Mouse (Mus musculus): ENCODE measurements around the gene Grap.
"Not testable (repeated sequence)": the region's sequence is repeated elsewhere in the genome, so short reads cannot be mapped to it uniquely, and the experiment has no call there.

The Grap gene

DNA sequence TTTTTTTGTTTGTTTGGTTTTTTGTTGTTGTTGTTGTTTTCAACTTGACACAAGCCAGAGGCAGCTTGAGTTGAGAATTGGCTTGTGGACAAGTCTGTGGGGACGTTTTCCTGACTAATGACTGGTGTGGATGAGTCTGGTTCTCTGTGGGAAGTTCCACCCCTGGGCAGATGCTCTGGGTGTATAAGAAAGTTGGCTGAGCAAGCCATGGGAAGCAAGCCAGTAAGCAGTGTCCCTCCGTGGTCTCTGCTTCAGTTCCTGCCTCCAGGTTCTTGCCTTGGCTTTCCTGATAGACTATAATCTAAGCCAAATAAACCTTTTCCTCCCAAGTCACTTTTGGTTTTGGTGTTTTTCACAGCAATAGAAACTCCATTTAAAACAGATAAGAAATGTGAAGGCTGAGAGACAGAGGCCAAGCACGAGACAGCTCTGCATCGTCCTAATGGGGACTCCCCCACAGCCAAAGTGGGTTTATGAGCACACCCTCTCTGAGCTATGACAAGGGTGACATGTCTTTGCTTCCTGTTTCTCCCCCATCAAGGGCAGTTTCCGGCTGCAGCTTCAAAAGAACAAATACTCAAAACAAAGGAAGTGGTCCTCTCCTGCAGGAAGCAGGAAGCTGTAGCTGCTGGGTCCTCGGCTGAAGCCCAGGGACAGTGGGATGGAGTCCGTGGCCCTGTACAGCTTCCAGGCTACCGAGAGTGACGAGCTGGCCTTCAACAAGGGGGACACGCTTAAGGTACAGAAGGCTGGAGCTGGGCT lies at the start of gene Grap:
Grap (plus strand) TSS at position 580 of the 762 bp plus-strand sequence.
- no peak for DNase-seq (ENCODE audit: low spot score)

DNA sequence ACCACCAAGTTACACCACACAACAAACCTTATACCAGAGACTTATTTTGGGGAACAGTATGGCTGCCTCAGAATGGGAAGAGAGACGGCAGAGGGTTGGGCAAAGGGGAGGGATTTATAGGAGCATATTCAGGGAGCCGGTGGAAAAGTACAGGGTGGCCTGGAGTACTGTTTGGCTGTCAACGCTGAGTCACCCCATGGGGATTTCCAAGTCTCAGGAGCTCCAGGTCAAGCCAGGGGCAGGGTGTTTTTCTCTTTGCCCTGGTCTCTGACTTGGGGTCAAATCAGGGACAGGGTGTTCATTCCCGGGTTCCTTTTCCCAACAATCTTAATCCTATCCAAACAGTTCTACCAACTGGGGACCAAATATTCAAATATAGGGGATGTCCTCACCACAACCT lies 45.0 kb upstream of the Grap start:
- DNase-seq (ENCODE audit: low spot score), result no peak

- DNase-seq (ENCODE audit: low spot score), result no peak
Observed at GRCm38 (mm10) chr11:61611197-61611596, 41.9 kb upstream of the Grap start.

GRCm38 (mm10) chr11:61612116-61612635 lies 40.9 kb upstream of the Grap start:
- DNase-seq (ENCODE audit: low spot score), result no peak

GRCm38 (mm10) chr11:61614401-61614800 lies 38.7 kb upstream of the Grap start:
- DNase-seq (ENCODE audit: low spot score), result no peak

DNA sequence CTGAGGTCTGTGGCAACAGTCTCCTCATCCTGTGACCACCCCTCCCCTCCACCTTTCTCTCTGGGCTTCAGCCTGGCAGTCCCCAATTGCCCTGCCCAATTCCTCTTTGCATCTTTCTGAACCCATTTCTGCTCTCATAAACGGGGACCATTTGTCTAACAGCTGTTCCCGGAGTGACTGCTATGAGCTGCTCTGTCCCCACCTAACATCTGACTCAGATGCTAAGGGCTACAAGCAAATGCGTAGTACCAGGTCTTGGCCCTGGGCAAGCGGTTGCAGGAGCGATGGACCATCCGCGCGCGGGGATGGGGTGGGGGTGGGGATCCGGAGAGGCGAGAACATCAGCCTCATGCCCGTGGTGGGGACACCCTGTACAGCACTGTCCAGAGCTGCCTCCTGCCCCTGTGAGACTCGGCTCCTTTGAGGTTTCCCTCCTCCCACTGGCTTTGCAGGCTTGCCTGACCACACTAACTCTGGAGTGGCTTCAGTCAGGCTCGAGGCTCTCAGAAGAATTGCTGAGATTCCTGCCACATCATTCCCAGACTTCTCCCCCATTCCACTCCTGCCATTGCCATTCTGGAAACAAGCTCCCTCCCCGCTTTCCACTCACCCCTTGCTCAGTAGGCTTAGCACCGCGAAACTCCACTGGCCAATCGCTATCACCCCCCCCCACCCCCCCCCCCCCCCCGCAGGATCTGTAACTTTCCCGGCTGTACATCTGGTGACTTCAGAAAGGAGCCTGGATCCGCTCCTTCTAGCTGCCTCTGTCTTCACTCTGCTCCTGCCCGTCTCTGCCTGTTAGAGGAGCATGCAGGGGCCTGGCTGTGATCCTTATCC lies 37.2 kb upstream of the Grap start:
- DNase-seq (ENCODE audit: low spot score), result peak; percentile 61

DNA sequence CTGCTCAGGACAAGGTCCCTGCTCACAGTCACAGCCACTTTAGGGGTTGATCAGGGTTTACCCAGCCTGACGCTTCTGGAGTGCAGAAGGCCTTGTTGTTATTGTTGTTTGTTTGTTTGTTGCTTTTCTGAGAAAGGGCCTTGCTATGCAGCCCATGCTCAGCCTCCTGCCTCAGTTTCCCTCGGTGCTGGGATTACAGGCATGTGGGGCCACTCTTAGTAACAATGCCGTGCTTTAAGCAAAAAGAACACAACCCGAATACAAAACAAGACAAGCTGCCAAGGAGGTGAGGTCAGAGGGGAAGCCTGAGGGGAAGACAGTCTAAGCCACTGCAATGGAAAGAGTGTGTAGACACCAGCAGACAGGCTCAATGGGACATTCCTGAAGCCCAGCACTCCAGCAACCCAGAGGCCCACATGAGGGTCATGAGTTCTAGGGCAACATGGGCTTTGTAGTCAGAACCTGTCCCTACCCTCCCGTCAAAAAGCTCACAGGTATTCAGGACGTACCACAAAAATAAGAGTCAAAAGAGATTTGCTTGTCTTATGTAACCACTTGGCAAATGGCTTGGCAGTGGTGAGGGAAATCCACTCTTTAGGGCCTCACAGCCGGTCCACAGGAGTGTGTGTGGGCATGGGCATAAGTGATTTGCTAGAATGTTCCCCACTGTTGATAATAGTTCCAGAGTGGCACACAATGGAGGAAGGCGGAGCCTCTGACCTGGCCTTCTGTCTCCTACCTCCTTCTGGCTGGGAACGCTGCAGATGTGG lies 36.4 kb upstream of the Grap start:
- no peak for DNase-seq (ENCODE audit: low spot score)

GRCm38 (mm10) chr11:61617293-61617975 lies 35.6 kb upstream of the Grap start:
- no peak for DNase-seq (ENCODE audit: low spot score)

- DNase-seq (ENCODE audit: low spot score), result no peak
Observed at GRCm38 (mm10) chr11:61618131-61618530, 34.9 kb upstream of the Grap start.

- DNase-seq (ENCODE audit: low spot score), result no peak
Observed at GRCm38 (mm10) chr11:61618571-61618970, 34.5 kb upstream of the Grap start.

GRCm38 (mm10) chr11:61619356-61619755 lies 33.7 kb upstream of the Grap start:
- no peak for DNase-seq (ENCODE audit: low spot score)

- peak; percentile 59 for DNase-seq (ENCODE audit: low spot score)
Observed at GRCm38 (mm10) chr11:61619791-61620241, 33.2 kb upstream of the Grap start.

DNA sequence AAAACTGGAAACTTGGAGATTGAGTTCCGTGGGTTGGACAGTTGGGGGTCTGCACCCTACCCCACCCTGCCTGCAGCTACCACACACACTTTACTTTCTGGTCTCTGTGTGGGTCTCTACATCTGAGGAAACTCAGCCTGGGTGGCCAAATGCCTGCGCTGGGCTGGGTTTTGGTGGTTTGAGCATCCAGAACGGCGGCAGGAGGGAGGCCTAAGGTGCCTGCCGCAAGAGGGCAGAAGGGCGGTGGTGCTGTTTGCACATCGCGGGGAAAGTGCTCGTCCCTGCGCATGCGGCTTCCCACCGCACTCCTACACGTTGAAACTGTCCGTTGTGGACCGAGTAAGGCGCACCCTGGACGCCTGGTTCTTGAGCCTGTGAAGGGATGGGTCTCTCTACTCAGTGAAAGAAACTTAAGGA lies 32.8 kb upstream of the Grap start:
- peak; percentile 91 for DNase-seq (ENCODE audit: low spot score)

DNA sequence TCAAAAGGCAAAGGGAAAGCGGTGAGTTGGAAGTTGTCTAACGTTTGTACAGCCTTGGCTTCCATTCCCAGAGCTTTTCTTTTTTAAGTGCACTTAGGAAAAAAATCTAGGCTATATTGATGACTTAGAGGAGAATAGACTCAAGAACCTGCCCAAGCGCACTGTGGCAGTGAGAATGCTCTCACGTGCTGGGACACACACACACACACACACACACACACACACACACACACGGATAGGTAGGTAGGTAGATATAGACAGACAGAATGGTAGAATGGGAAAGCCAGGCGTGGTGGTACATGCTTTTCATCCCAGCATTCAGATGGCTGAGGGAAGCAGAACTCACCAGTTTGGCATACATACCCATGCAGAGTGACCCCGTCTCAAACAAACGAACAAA lies 32.3 kb upstream of the Grap start:
- no peak for DNase-seq (ENCODE audit: low spot score)

- no peak for DNase-seq (ENCODE audit: low spot score)
Observed at GRCm38 (mm10) chr11:61625136-61625535, 27.9 kb upstream of the Grap start.

DNA sequence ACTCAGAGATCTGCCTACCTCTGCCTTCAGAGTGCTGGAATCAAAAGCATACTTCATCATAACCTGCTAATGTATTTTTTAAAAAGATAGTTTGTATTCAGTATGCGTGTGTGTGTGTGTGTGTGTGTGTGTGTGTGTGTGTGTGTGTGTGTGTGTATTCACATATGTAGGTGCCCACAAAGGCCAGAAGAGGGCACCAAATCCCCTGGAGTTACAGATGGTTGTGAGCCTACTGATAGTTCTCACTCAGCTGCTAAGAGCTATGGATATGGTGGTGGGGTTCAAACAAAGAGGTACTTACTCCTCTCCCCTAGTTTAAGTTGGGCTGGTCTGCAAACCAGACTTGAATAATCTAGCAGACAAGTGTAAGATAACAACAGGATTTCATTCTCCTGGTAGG lies 26.6 kb upstream of the Grap start:
- no peak for DNase-seq (ENCODE audit: low spot score)

DNA sequence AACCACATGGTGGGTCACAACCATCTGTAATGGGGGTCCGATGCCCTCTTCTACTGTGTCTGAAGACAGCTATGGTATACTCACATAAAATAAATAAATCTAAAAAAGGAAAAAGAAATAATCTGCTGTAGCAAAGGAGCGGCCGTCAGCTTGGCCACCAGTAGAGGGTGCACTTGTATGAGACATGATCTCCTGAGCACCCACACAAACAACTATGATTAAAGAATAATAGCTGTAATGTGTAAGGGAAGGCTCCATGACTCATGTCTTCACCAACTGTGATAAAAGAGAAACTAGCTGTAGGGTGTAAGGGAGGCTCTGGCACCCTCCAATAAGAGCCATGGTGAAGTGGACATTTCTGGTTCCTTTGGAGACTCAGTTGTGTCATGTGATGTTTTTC lies 23.4 kb upstream of the Grap start:
- peak; percentile 48 for DNase-seq (ENCODE audit: low spot score)

DNA sequence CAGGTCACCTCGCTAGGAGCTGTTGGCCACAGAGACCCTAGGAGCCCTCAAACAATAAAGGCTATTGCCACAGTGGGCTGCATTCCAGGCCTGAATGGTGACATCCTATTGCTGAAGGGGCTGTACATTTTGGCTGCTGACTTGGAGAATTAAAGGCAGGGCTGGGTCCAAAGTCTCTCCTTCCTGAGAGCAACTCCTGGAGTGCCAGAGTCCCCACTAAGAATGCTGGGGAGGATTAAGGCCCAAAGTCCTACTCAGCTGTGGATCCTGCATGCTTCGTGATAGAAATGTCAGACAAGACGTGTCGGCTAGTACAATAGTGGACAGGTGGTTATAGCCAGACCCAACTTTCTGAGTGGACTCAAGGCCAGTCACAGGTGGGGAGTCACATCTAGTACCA lies 16.8 kb upstream of the Grap start:
- DNase-seq (ENCODE audit: low spot score), result not testable (repeated sequence)

GRCm38 (mm10) chr11:61637413-61637812 lies 15.7 kb upstream of the Grap start:
- DNase-seq (ENCODE audit: low spot score), result no peak

DNA sequence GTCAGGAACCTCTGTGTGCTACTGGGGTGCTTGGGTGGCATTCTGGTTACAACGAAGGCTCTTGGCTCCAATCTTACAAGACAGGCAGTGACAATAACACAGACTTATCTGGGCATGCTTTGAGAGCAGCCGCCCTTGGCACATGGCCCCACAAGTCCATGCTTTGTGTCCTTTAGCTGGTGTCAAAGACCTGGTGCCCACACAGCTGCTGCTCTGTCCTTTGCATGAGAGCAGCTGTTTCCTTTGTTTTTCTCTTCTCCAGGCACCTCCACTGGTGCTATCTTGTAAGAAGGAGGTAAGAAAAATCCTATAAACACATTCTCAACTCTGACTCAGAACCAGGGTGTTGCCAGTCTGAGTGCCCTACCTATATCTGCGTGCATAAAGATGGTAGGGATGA lies 15.2 kb upstream of the Grap start:
- DNase-seq (ENCODE audit: low spot score), result no peak

DNA sequence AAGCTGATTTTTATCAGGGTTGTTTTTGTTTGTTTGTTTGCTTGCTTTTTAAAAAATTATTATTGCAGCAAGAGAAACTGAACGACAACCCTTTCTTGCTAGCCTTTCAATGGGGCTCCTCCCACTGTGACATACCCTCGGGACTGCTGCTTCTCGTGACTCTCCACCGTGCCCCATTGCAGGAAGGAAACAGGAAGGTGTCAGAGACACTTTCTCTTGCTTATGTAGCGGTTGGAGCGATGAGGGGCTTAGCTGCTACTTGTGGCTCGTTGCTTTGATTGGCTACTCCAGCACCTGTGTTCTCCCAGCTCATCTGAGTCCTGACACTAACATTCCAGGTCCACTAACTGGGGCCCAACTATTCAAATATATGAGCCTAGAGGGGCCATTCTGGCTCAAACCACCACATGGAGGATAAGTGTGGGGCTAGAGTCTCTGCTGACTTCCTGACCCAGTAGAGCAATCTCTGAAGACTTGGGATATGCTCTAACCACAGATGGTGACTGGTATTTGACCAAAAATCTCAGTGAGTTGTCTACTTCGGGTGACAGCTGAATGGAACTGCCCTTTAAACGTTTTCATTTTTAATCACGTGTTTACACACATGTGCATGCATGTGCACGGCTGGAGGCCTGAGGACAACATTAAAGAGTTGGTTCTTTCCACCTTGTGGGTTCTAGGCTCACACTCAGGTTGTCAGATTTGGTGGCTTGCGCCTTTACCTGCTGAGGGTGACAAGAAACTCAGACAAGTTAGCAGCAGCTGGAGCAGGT lies 14.1 kb upstream of the Grap start:
- DNase-seq (ENCODE audit: low spot score), result no peak

Data from embryo, embryonic 10 days (tissue).